Mouse (Mus musculus): ENCODE measurements at regions not wholly inside any gene's neighbourhood (a gene's known extent, or its start where the extent isn't known, plus 50 kb on each side); places are given as distances from the start of the nearest gene placed in this dataset.

DNA sequence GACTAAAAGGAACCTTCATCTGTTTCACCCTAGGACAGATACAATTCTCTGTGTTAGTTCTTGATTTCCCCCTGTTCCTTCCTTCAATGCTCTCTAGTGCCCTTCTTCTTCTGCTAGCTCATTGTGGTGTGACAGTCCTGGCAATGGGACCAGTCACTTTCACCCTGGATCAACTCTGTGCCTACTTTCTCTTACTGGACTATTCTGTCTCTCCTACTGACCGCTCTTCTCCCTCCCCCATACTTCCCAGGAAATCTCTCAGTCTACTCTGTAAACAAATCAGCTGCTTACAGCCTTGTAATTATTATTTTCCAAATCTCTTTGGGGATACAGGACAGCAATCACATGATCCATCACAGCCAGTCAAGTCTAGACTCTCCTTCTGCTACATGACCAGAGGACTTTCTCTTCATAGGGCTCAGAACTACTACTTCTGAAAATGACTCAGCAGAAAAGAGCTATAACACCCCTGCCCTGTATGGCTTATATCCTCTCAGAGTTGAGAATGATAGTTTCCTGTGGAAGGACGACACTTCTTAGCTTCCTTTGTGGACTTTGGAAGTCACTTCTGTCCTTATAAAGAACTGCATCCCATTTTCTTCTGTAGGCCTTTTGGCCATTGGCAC lies 86.8 kb upstream of the Adgra3 start:
- TF ChIP-seq CTCF (IDR thresholded peaks at IDR 0.05; ENCODE audit: low read depth) (no peak), EP300 (IDR thresholded peaks at IDR 0.05; ENCODE audit: low read depth) (no peak)
